Mouse (Mus musculus) CH12.LX (cell line): ENCODE measurements at regions not wholly inside any gene's neighbourhood (a gene's known extent, or its start where the extent isn't known, plus 50 kb on each side); places are given as distances from the start of the nearest gene placed in this dataset.

Experiments used
- E2F4 ChIP-seq: IDR thresholded peaks from 2 replicates; pipeline ENCODE4 v1.6.1; 2011; ENCODE audit warnings: low read depth, low read length, improper control_type of control experiment; ENCODE audit not compliant: insufficient replicate concordance
- ETS1 ChIP-seq: conservative IDR thresholded peaks from 2 replicates; pipeline ENCODE4 v1.6.1; 2012; ENCODE audit warnings: low read depth, mild to moderate bottlenecking, inconsistent platforms, low read length, improper control_type of control experiment, moderate library complexity
- ZNF384 ChIP-seq: IDR thresholded peaks from 2 replicates; pipeline ENCODE4 v1.6.1; 2012; ENCODE audit warnings: low read depth, low read length, improper control_type of control experiment, inconsistent platforms

- TF ChIP-seq E2F4 (no peak), ETS1 (no peak), ZNF384 (no peak)
Observed at GRCm38 (mm10) chr17:27355717-27356116, 151.4 kb upstream of the Lemd2 start.
